Mouse (Mus musculus) brain, embryonic 14.5 days (tissue): ENCODE data around the gene Fam129a.

Source experiments
- CTCF ChIP-seq: fragments of 200-500 bp; IDR thresholded peaks from 2 replicates; pipeline ENCODE4 v1.5.1; 2012; ENCODE audit warnings: inconsistent platforms, mild to moderate bottlenecking, moderate library complexity, borderline replicate concordance; ENCODE audit not compliant: insufficient read depth, insufficient read length; ENCODE audit errors: extremely low read depth
- POLR2A ChIP-seq: fragments of 200-500 bp; IDR thresholded peaks from 2 replicates; pipeline ENCODE4 v1.6.1; 2012; ENCODE audit warnings: mild to moderate bottlenecking, inconsistent platforms, borderline replicate concordance; ENCODE audit not compliant: poor library complexity, insufficient read depth, insufficient read length, severe bottlenecking; ENCODE audit errors: extremely low read depth

GRCm38 (mm10) chr1:151632567-151633356 is 61.8 kb downstream of the Fam129a start:
- TF ChIP-seq CTCF (no peak), POLR2A (no peak)
